Comparison of ENCODE assay signal across 16 mouse cellular contexts in genomic region chr17:9944513-9944912, GRCm38 (mm10).
DNase-seq lines count a peak whose midpoint lies in the region; ATAC-seq and TF ChIP-seq lines count a peak whose summit lies in the region.
"Had no signal": no experiment of that assay in that cellular context is flagged by ENCODE, and none has a peak within 500 bp of the region (broad histone marks: within the 10 kb centered on the region; RNA-seq: fewer than 3 reads in every experiment).

No protein-coding gene starts in this region.

- H3K4me2 ChIP-seq in liver, postnatal 0 days (ENCODE audit: low read depth, low read length), result no peak overlapping the region
- no peak overlapping the region for H3K4me2 ChIP-seq in liver, embryonic 12.5 days
- H3K4me2 ChIP-seq in forebrain, embryonic 12.5 days, result no peak overlapping the region
- H3K4me2 ChIP-seq: heart, embryonic 15.5 days; hindbrain, embryonic 15.5 days; liver, embryonic 15.5 days had no signal

- no peaks in the 10 kb centered on the region for H3K36me3 ChIP-seq in liver, postnatal 0 days (replicated peaks; ENCODE audit: insufficient read depth, low read length)
- no peaks in the 10 kb centered on the region for H3K36me3 ChIP-seq in liver, embryonic 12.5 days
- no peaks in the 10 kb centered on the region for H3K36me3 ChIP-seq in forebrain, embryonic 12.5 days (replicated peaks)
- H3K36me3 ChIP-seq: heart, embryonic 15.5 days; hindbrain, embryonic 15.5 days; liver, embryonic 15.5 days had no signal

- 71% methylated on average over 8 of the region's 8 CpGs for WGBS in liver, postnatal 0 days (ENCODE audit: insufficient replicate concordance)
- 63% methylated on average over 8 of the region's 8 CpGs for WGBS in liver, embryonic 12.5 days (ENCODE audit: insufficient replicate concordance)
- 90% methylated on average over 8 of the region's 8 CpGs for WGBS in forebrain, embryonic 12.5 days

- no peak overlapping the region for H3K4me3 ChIP-seq in liver, postnatal 0 days (ENCODE audit: low read depth, low read length)
- no peak overlapping the region for H3K4me3 ChIP-seq in liver, embryonic 12.5 days
- no peak overlapping the region for H3K4me3 ChIP-seq in forebrain, embryonic 12.5 days (replicated peaks)
- H3K4me3 ChIP-seq: heart, embryonic 15.5 days; hindbrain, embryonic 15.5 days; liver, embryonic 15.5 days; megakaryocyte, embryonic 14.5 days had no signal

- no peaks in the 10 kb centered on the region for H3K27me3 ChIP-seq in liver, postnatal 0 days (ENCODE audit: insufficient read depth, low read length)
- no peaks in the 10 kb centered on the region for H3K27me3 ChIP-seq in liver, embryonic 12.5 days (replicated peaks)
- H3K27me3 ChIP-seq in forebrain, embryonic 12.5 days, result no peaks in the 10 kb centered on the region
- H3K27me3 ChIP-seq: heart, embryonic 15.5 days; hindbrain, embryonic 15.5 days; liver, embryonic 15.5 days; megakaryocyte, embryonic 14.5 days had no signal

- no peak for ATAC-seq in liver, postnatal 0 days
- no peak for ATAC-seq in liver, embryonic 12.5 days
- ATAC-seq in forebrain, embryonic 12.5 days (ENCODE audit: low FRiP score), result no peak

- TF ChIP-seq CTCF in liver, postnatal 0 days (IDR thresholded peaks at IDR 0.05; ENCODE audit: low read depth), result peak; percentile 39

- no peaks in the 10 kb centered on the region for H3K4me1 ChIP-seq in liver, postnatal 0 days (ENCODE audit: insufficient read depth)
- no peaks in the 10 kb centered on the region for H3K4me1 ChIP-seq in liver, embryonic 12.5 days
- no peaks in the 10 kb centered on the region for H3K4me1 ChIP-seq in forebrain, embryonic 12.5 days
- H3K4me1 ChIP-seq: hindbrain, embryonic 15.5 days; liver, embryonic 15.5 days had no signal

- no peak overlapping the region for H3K9ac ChIP-seq in liver, postnatal 0 days (replicated peaks)
- no peak overlapping the region for H3K9ac ChIP-seq in liver, embryonic 12.5 days
- no peak overlapping the region for H3K9ac ChIP-seq in forebrain, embryonic 12.5 days
- H3K9ac ChIP-seq: heart, embryonic 15.5 days; hindbrain, embryonic 15.5 days; liver, embryonic 15.5 days had no signal

- H3K27ac ChIP-seq in liver, postnatal 0 days (ENCODE audit: low read depth), result no peak overlapping the region
- no peak overlapping the region for H3K27ac ChIP-seq in liver, embryonic 12.5 days
- H3K27ac ChIP-seq in forebrain, embryonic 12.5 days, result no peak overlapping the region
- H3K27ac ChIP-seq: heart, embryonic 15.5 days; hindbrain, embryonic 15.5 days; liver, embryonic 15.5 days had no signal

- TF ChIP-seq EP300 in liver, postnatal 0 days (IDR thresholded peaks at IDR 0.05; ENCODE audit: low read depth), result no peak

- DNase-seq in heart, adult 11 months, result peak; percentile 30
- no peak for DNase-seq in heart, postnatal 36 days
- no peak for DNase-seq in liver, postnatal 0 days
- peak; percentile 29 for DNase-seq in A20 (ENCODE audit: low read depth, low spot score)
- DNase-seq in ZHBTc4 (ENCODE audit: low read depth, low spot score), result peak; percentile 56
- no peak for DNase-seq in neural tube, embryonic 10.5 days (ENCODE audit: extremely low spot score, low spot score)
- DNase-seq: adrenal gland, postnatal 14 days; cerebellum, postnatal 25 days; kidney, adult 9 months; thymus, adult 2 months had no signal

- H3K9me3 ChIP-seq in liver, postnatal 0 days (ENCODE audit: low read length), result no peaks in the 10 kb centered on the region
- no peaks in the 10 kb centered on the region for H3K9me3 ChIP-seq in liver, embryonic 12.5 days (replicated peaks)
- peaks cover 6% of the 10 kb centered on the region; the same call in 1 of the 2 replicates for H3K9me3 ChIP-seq in forebrain, embryonic 12.5 days
- H3K9me3 ChIP-seq: heart, embryonic 15.5 days; hindbrain, embryonic 15.5 days; liver, embryonic 15.5 days had no signal

- intact Hi-C loops in heart, postnatal 36 days (cut with DNase I), result no loop called here

Comparison
In these comparisons a context has a peak if more than half of its experiments do, and no peak if none do; other contexts are left out.
1. DNase-seq: peak in heart, adult 11 months (single experiment), A20 (single experiment) and ZHBTc4 (single experiment); none in heart, postnatal 36 days (0 of 2), liver, postnatal 0 days (single experiment) and neural tube, embryonic 10.5 days (single experiment).